Mouse (Mus musculus) midbrain, embryonic 11.5 days (tissue): ENCODE measurements around the gene Adgrl4. TPM values are rescaled to one million over a fixed set of nuclear protein-coding genes. Genes with fewer than 3 reads are reported as not detected.
A peak's percentile ranks its signal among the peaks of the same experiment; 100 is the strongest.

Experiments
- ATAC-seq: fragments of 200-750 bp; cut with Nextera tagmentation; 2 replicates; pipeline ENCODE4 v1.8.0; 2017; ENCODE audit warnings: moderate TSS enrichment, moderate library complexity; ENCODE audit not compliant: low FRiP score
- DNase-seq: peaks from one replicate; pipeline ENCODE4 v3.0.0; 2015; ENCODE audit warnings: low spot score; ENCODE audit errors: missing footprints
- H3K27ac ChIP-seq: fragments of 300-500 bp; sonication (generic); 2 replicates; pipeline ENCODE4 v1.5.1; 2014; ENCODE audit warnings: low read depth, low read length
- H3K27me3 ChIP-seq: fragments of 300-500 bp; sonication (generic); 2 replicates; pipeline ENCODE4 v1.6.1; 2014; ENCODE audit warnings: mild to moderate bottlenecking, low read length, moderate library complexity, mixed read lengths; ENCODE audit not compliant: control insufficient read depth, insufficient read depth
- H3K36me3 ChIP-seq: fragments of 300-500 bp; sonication (generic); 2 replicates; pipeline ENCODE4 v1.6.1; 2014; ENCODE audit warnings: mild to moderate bottlenecking, low read length, moderate library complexity, mixed read lengths; ENCODE audit not compliant: control insufficient read depth, insufficient read depth
- H3K4me1 ChIP-seq: fragments of 300-500 bp; sonication (generic); 2 replicates; pipeline ENCODE4 v1.6.1; 2014; ENCODE audit warnings: low read length; ENCODE audit not compliant: control insufficient read depth, insufficient read depth
- H3K4me2 ChIP-seq: fragments of 300-500 bp; sonication (generic); 2 replicates; pipeline ENCODE4 v1.6.1; 2014; ENCODE audit warnings: mild to moderate bottlenecking, moderate library complexity
- H3K4me3 ChIP-seq: fragments of 300-500 bp; sonication (generic); 2 replicates; pipeline ENCODE4 v1.5.1; 2014; ENCODE audit warnings: low read depth, low read length
- H3K9ac ChIP-seq: fragments of 300-500 bp; sonication (generic); 2 replicates; pipeline ENCODE4 v1.6.1; 2014; ENCODE audit warnings: low read length
- H3K9me3 ChIP-seq: fragments of 300-500 bp; sonication (generic); 2 replicates; pipeline ENCODE4 v1.6.1; 2016; ENCODE audit warnings: low read length; ENCODE audit not compliant: control insufficient read depth
- WGBS: fragments of 180-500 bp; shearing (Covaris S2); extraction: QIAGEN DNeasy Blood & Tissue Kit; methylation state at CpG from one replicate; pipeline ENCODE4 v1.1.7; 2014; 5-methylcytosine and 5-hydroxymethylcytosine counted together
- polyA plus RNA-seq: library from polyadenylated mRNA; unstranded; fragments of >200 nt; fragmentation: Nextera tagmentation; extraction: Ambion mirVana; gene quantifications from 2 replicates; pipeline ENCODE4 v1.2.1, GENCODE M21; 2014

The Adgrl4 gene
- polyA plus RNA-seq, 1 experiment from 2014 or later: 8.3 TPM

DNA sequence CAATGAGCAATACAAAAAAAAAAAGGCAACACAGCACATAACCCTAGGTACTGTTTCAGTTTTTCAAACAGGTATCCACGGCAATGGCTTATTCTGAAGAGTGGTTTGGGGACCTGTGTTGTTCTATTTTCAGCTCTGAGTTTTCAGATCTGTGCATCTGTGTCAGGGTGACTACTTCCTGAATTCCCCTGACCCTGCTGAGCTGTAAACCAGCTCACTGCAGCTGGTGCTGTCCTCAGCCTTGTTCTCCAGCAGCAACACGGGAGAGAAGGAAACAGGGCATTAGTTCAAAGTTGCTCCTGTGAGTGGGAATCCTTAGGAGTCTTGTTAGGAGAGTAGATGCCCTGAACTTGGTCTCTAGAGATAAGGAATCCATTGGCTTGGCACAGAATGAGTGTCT is 119.4 kb downstream of the Adgrl4 start:
- H3K27me3 ChIP-seq: no peaks in the 10 kb centered on the region
- WGBS: 77% methylated on average over 2 of the region's 2 CpGs
- no peak overlapping the region for H3K4me3 ChIP-seq
- no peak overlapping the region for H3K27ac ChIP-seq
- no peaks in the 10 kb centered on the region for H3K4me1 ChIP-seq
- H3K9me3 ChIP-seq: no peaks in the 10 kb centered on the region
- no peaks in the 10 kb centered on the region for H3K36me3 ChIP-seq
- ATAC-seq (no peak), DNase-seq (peak; percentile 56)
- no peak overlapping the region for H3K9ac ChIP-seq
- no peak overlapping the region for H3K4me2 ChIP-seq

GRCm38 (mm10) chr3:151557607-151558006 is 119.9 kb downstream of the Adgrl4 start:
- no peaks in the 10 kb centered on the region for H3K36me3 ChIP-seq
- H3K27ac ChIP-seq: no peak overlapping the region
- H3K4me3 ChIP-seq: no peak overlapping the region
- no peak overlapping the region for H3K4me2 ChIP-seq
- WGBS: 87% methylated on average over 5 of the region's 5 CpGs
- ATAC-seq (no peak), DNase-seq (peak; percentile 19)
- H3K4me1 ChIP-seq: no peaks in the 10 kb centered on the region
- H3K9me3 ChIP-seq: no peaks in the 10 kb centered on the region
- no peaks in the 10 kb centered on the region for H3K27me3 ChIP-seq
- H3K9ac ChIP-seq: no peak overlapping the region

DNA sequence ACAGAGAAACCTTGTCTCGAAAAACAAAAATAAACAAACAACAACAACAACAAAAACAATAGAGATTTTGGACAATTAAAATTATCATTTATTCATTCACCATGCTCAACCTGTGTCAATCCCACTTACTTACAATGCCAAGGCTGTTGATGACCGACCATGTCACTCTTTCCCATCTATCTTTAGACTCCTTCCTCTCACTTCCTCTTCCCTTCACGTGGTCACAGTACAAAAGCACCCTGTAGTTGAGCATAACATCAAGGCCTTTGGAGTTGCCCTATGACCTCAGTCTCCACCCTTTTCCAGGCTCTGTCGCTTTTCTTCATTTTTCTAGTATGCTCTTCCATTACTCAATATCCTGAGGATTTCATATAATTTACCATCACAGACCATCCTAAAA is 120.7 kb downstream of the Adgrl4 start:
- DNase-seq (no peak), ATAC-seq (no peak)
- Histone ChIP-seq H3K9ac (no peak overlapping the region), H3K27ac (no peak overlapping the region), H3K4me2 (no peak overlapping the region), H3K36me3 (no peaks in the 10 kb centered on the region), H3K27me3 (no peaks in the 10 kb centered on the region), H3K4me3 (no peak overlapping the region), H3K9me3 (no peaks in the 10 kb centered on the region), H3K4me1 (no peaks in the 10 kb centered on the region)
- WGBS: 74% methylated on average over 4 of the region's 4 CpGs

DNA sequence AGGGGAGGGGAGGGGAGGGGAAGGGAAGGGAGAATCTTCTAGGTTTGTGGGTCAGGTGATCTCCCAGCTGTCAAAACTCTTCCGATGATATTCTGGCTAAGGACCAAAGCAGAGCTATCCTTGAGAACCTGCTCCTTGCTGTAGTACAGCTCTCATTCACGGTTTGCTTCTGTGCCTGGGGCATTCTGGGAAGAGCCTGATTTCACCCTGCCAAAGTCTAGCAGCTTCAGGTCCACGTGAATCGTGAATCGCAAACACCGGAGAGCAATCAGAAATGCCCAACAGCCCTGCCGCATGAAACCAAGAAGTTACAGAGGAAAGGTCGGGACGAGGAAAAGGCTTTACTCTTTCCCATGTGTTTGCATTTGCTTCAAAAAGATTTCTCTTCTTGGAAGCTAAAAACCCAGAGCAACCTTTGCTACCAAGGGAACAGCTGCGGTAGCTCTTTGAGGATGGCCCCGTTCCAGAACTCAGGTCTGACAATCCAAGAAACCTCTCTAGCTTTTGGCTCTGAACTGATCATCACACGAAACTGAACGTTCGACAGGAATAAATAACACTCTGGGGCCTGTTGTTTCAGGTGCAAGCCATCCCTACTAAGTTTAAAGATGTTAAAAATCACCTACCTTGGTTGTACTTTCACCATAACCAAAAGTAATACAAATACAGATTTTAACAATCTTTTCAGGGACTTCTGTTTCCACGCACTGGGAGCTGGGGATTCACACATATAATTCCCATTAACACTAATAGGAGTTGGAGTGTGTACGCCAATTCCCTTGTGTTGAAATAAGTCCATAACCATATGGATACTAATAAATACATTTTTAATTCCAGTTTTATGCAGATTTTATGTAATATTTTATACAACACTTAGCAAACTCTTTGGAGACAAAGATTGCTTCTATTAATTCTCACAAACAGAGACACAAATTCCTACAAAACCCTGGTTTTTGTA is 128.3 kb downstream of the Adgrl4 start:
- no peak overlapping the region for H3K27ac ChIP-seq
- H3K9me3 ChIP-seq: no peaks in the 10 kb centered on the region
- 78% methylated on average over 16 of the region's 16 CpGs for WGBS
- ATAC-seq: no peak
- H3K27me3 ChIP-seq: no peaks in the 10 kb centered on the region
- no peaks in the 10 kb centered on the region for H3K4me1 ChIP-seq
- DNase-seq: no peak
- no peak overlapping the region for H3K4me2 ChIP-seq
- H3K4me3 ChIP-seq: no peak overlapping the region
- no peaks in the 10 kb centered on the region for H3K36me3 ChIP-seq
- H3K9ac ChIP-seq: no peak overlapping the region

DNA sequence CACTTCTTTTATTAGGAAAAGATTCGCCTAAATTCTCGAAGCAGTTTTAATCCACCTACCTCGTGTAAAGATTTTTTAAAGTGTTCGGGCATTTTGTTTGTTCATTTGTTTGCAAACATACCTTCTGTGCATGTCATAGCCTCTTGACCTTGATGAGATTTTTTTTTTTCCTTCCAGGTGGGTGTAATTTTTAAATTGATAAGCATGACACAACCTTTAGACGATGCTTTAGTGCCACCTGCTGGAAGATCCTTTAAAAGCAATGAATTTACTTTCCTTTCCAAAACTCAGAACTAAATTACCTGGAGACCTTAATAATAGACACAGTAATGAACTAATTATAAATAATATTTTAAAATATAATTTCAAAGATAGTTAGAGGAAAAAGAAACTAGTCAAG is 128.9 kb downstream of the Adgrl4 start:
- Histone ChIP-seq H3K4me1 (no peaks in the 10 kb centered on the region), H3K4me3 (no peak overlapping the region), H3K36me3 (no peaks in the 10 kb centered on the region), H3K9me3 (no peaks in the 10 kb centered on the region), H3K4me2 (no peak overlapping the region), H3K9ac (no peak overlapping the region), H3K27me3 (no peaks in the 10 kb centered on the region), H3K27ac (no peak overlapping the region)
- ATAC-seq (peak; percentile 34; the same call in 1 of the 2 replicates), DNase-seq (peak; percentile 92)
- WGBS: 59% methylated on average over 5 of the region's 5 CpGs

DNA sequence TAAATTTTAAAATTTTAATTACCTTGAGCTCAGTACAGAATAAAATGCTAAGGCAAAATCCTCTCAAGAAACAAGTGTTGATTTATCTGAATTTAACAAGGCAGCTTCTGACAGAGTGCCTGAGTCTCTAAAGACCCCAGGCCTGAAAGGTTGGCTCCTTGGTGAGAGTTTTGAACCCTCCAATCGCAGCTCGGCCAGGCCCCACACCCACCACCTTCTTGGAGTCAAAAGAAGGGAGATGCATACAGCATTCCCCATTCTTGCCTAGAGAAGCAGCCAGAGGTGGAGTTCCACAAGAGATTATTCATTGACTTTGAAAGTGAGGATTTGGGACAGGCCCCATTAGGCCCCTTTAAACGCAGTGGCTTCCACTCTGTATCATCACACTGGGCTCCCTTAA is 129.9 kb downstream of the Adgrl4 start:
- no peak overlapping the region for H3K27ac ChIP-seq
- H3K27me3 ChIP-seq: no peaks in the 10 kb centered on the region
- WGBS: 12% methylated on average over 3 of the region's 3 CpGs
- H3K4me2 ChIP-seq: no peak overlapping the region
- no peak for DNase-seq
- H3K4me1 ChIP-seq: no peaks in the 10 kb centered on the region
- H3K4me3 ChIP-seq: no peak overlapping the region
- no peaks in the 10 kb centered on the region for H3K36me3 ChIP-seq
- peak; percentile 54; the same call in 1 of the 2 replicates for ATAC-seq
- no peaks in the 10 kb centered on the region for H3K9me3 ChIP-seq
- H3K9ac ChIP-seq: no peak overlapping the region

- 89% methylated on average over 5 of the region's 5 CpGs for WGBS
- no peaks in the 10 kb centered on the region for H3K27me3 ChIP-seq
- DNase-seq (no peak), ATAC-seq (no peak)
- no peak overlapping the region for H3K4me2 ChIP-seq
- no peak overlapping the region for H3K9ac ChIP-seq
- no peaks in the 10 kb centered on the region for H3K9me3 ChIP-seq
- no peak overlapping the region for H3K4me3 ChIP-seq
- H3K27ac ChIP-seq: no peak overlapping the region
- no peaks in the 10 kb centered on the region for H3K4me1 ChIP-seq
- no peaks in the 10 kb centered on the region for H3K36me3 ChIP-seq
These were observed 134.4 kb downstream of the Adgrl4 start for GRCm38 (mm10) chr3:151572089-151572488.

DNA sequence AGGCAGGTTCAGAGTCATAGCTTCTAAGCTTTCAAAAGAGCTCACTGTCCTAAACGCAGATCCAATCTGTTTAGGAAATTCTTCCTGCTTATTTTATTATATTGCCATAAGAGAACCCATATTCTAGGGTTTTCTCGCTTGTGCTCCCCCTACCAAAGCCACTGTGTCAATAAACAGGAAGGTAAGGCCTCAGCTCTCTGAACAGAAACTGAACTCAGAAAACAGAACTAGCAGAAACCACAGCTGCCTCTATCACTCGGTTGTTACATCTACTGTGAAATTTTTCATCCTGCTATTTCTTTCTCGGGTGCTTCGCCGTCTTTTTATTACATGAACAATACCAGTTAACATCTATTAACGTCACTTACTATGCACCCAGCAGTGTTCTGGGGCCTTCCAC is 137.6 kb downstream of the Adgrl4 start:
- H3K36me3 ChIP-seq: no peaks in the 10 kb centered on the region
- H3K4me2 ChIP-seq: no peak overlapping the region
- WGBS: 88% methylated on average over 7 of the region's 7 CpGs
- ATAC-seq: no peak
- no peaks in the 10 kb centered on the region for H3K9me3 ChIP-seq
- no peaks in the 10 kb centered on the region for H3K4me1 ChIP-seq
- no peak for DNase-seq
- no peak overlapping the region for H3K9ac ChIP-seq
- H3K27ac ChIP-seq: no peak overlapping the region
- no peaks in the 10 kb centered on the region for H3K27me3 ChIP-seq
- H3K4me3 ChIP-seq: no peak overlapping the region

GRCm38 (mm10) chr3:151576155-151576554 is 138.5 kb downstream of the Adgrl4 start:
- ATAC-seq: no peak

More at GRCm38 (mm10) chr3:151576155-151576554, 138.5 kb downstream of the Adgrl4 start:
- Histone ChIP-seq H3K9ac (no peak overlapping the region), H3K4me2 (no peak overlapping the region), H3K4me1 (no peaks in the 10 kb centered on the region), H3K27ac (no peak overlapping the region), H3K4me3 (no peak overlapping the region), H3K27me3 (no peaks in the 10 kb centered on the region), H3K9me3 (no peaks in the 10 kb centered on the region), H3K36me3 (no peaks in the 10 kb centered on the region)
- no peak for DNase-seq
- 90% methylated on average over 3 of the region's 3 CpGs for WGBS
